Mouse (Mus musculus) neutrophil, adult 5-6 weeks (primary cell): ENCODE measurements at regions not wholly inside any gene's neighbourhood (a gene's known extent, or its start where the extent isn't known, plus 50 kb on each side); places are given as distances from the start of the nearest gene placed in this dataset.

Experiments used
- ATAC-seq: fragments of 151-379, 151-347 bp; 2 replicates; pipeline ENCODE4 v1.8.0; 2017; ENCODE audit warnings: mild to moderate bottlenecking, moderate TSS enrichment; ENCODE audit not compliant: insufficient number of reproducible peaks, poor library complexity, low FRiP score, severe bottlenecking; ENCODE audit errors: extremely low read depth

- no peak for ATAC-seq
Measured at GRCm38 (mm10) chr3:60138319-60138718, 56.6 kb downstream of the Sucnr1 start.

GRCm38 (mm10) chr3:60159865-60160264 lies 78.2 kb downstream of the Sucnr1 start:
- ATAC-seq, result no peak

- no peak for ATAC-seq
Measured at GRCm38 (mm10) chr3:60167633-60168032, 86.0 kb downstream of the Sucnr1 start.

GRCm38 (mm10) chr3:60168135-60168926 lies 86.7 kb downstream of the Sucnr1 start:
- ATAC-seq, result no peak

- no peak for ATAC-seq
Measured at GRCm38 (mm10) chr3:60169606-60170005, 87.9 kb downstream of the Sucnr1 start.

GRCm38 (mm10) chr3:60184481-60184880 lies 102.8 kb downstream of the Sucnr1 start:
- ATAC-seq, result no peak

GRCm38 (mm10) chr3:60196031-60196430 lies 114.4 kb downstream of the Sucnr1 start:
- no peak for ATAC-seq

- ATAC-seq, result no peak
Measured at GRCm38 (mm10) chr3:60207936-60208335, 126.3 kb downstream of the Sucnr1 start.

- no peak for ATAC-seq
Measured at GRCm38 (mm10) chr3:60218938-60219337, 137.3 kb downstream of the Sucnr1 start.

- ATAC-seq, result no peak
Measured at GRCm38 (mm10) chr3:60240664-60241063, 159.0 kb downstream of the Sucnr1 start.

GRCm38 (mm10) chr3:60266666-60267415 lies 185.2 kb downstream of the Sucnr1 start:
- no peak for ATAC-seq

- ATAC-seq, result no peak
Measured at GRCm38 (mm10) chr3:60267416-60268174, 185.9 kb downstream of the Sucnr1 start.

- ATAC-seq, result no peak
Measured at GRCm38 (mm10) chr3:60270463-60270862, 188.8 kb downstream of the Sucnr1 start.

- ATAC-seq, result no peak
Measured at GRCm38 (mm10) chr3:60273744-60274143, 192.1 kb downstream of the Sucnr1 start.

GRCm38 (mm10) chr3:60275249-60275838 lies 193.7 kb downstream of the Sucnr1 start:
- ATAC-seq, result no peak

- no peak for ATAC-seq
Measured at GRCm38 (mm10) chr3:60277791-60278190, 194.8 kb upstream of the Mbnl1 start.

GRCm38 (mm10) chr3:60281229-60281628 lies 191.4 kb upstream of the Mbnl1 start:
- no peak for ATAC-seq

- ATAC-seq, result no peak
Measured at GRCm38 (mm10) chr3:60281959-60282495, 190.6 kb upstream of the Mbnl1 start.

GRCm38 (mm10) chr3:60292142-60292541 lies 180.5 kb upstream of the Mbnl1 start:
- no peak for ATAC-seq
